In genomic region chr3:149111529-149112439, GRCm38 (mm10) we compare ENCODE assay signal across 10 mouse cellular contexts.
DNase-seq lines count a peak whose midpoint lies in the region; ATAC-seq and TF ChIP-seq lines count a peak whose summit lies in the region.
"Had no signal": no experiment of that assay in that cellular context is flagged by ENCODE, and none has a peak within 500 bp of the region (broad histone marks: within the 10 kb centered on the region; RNA-seq: fewer than 3 reads in every experiment).

No protein-coding gene starts in this region.

- H3K4me3 ChIP-seq in heart, embryonic 14.5 days (ENCODE audit: control insufficient read depth in 1 of 2, insufficient read depth in 1 of 2, low read depth in 1 of 2, low read length in 2 of 2): no peak overlapping the region
- no peak overlapping the region for H3K4me3 ChIP-seq in limb, embryonic 11.5 days (ENCODE audit: low read depth, low read length)
- H3K4me3 ChIP-seq in small intestine, adult 2 months (ENCODE audit: low read depth, low read length): peak overlapping the region; percentile 16
- H3K4me3 ChIP-seq in midbrain, embryonic 15.5 days: no peak overlapping the region
- H3K4me3 ChIP-seq: megakaryocyte, embryonic 14.5 days had no signal

- H3K27me3 ChIP-seq in heart, embryonic 14.5 days (ENCODE audit: control insufficient read depth, insufficient read depth, low read length): no peaks in the 10 kb centered on the region
- H3K27me3 ChIP-seq in limb, embryonic 11.5 days (ENCODE audit: control insufficient read depth, insufficient read depth, low read length): no peaks in the 10 kb centered on the region
- H3K27me3 ChIP-seq in small intestine, adult 2 months (ENCODE audit: control insufficient read depth, insufficient read depth, low read length): no peaks in the 10 kb centered on the region
- no peaks in the 10 kb centered on the region; the same call in 1 of the 2 replicates for H3K27me3 ChIP-seq in midbrain, embryonic 15.5 days (replicated peaks)
- H3K27me3 ChIP-seq: megakaryocyte, embryonic 14.5 days had no signal

- TF ChIP-seq CTCF in small intestine, adult 2 months (IDR thresholded peaks at IDR 0.05; ENCODE audit: extremely low read depth, insufficient read length, insufficient replicate concordance, low read depth, low read length): no peak

- H3K4me2 ChIP-seq in heart, embryonic 14.5 days (ENCODE audit: low read length): peak overlapping the region; percentile 24
- H3K4me2 ChIP-seq in limb, embryonic 11.5 days (ENCODE audit: low read depth, severe bottlenecking): no peak overlapping the region
- no peak overlapping the region for H3K4me2 ChIP-seq in midbrain, embryonic 15.5 days

- peaks cover 21 to 30% of the 10 kb centered on the region in 2 experiments for H3K4me1 ChIP-seq in heart, embryonic 14.5 days (ENCODE audit: control insufficient read depth in 2 of 2, insufficient read depth in 2 of 2, low read length in 2 of 2)
- peaks cover 19% of the 10 kb centered on the region for H3K4me1 ChIP-seq in limb, embryonic 11.5 days (ENCODE audit: control insufficient read depth, insufficient read depth, low read length)
- peaks cover 11% of the 10 kb centered on the region; the same call in 1 of the 2 replicates for H3K4me1 ChIP-seq in small intestine, adult 2 months (ENCODE audit: control insufficient read depth, insufficient read depth, insufficient read length, low read length)
- 0 out of 2 replicates have a peak, but pooled peaks cover 2% of the 10 kb centered on the region for H3K4me1 ChIP-seq in midbrain, embryonic 15.5 days
- H3K4me1 ChIP-seq: megakaryocyte, embryonic 14.5 days had no signal

- no peak overlapping the region for H3K27ac ChIP-seq in heart, embryonic 14.5 days (replicated peaks in 1 of 2; ENCODE audit: control insufficient read depth in 1 of 2, insufficient read depth in 1 of 2, low read depth in 2 of 2, low read length in 2 of 2)
- H3K27ac ChIP-seq in limb, embryonic 11.5 days (replicated peaks; ENCODE audit: low read depth, low read length): no peak overlapping the region
- peak overlapping the region; percentile 8; the same call in 1 of the 2 replicates for H3K27ac ChIP-seq in small intestine, adult 2 months (ENCODE audit: insufficient read depth, low read depth, low read length)
- H3K27ac ChIP-seq in midbrain, embryonic 15.5 days: no peak overlapping the region

- no peak for TF ChIP-seq POLR2A in small intestine, adult 2 months (IDR thresholded peaks at IDR 0.05; ENCODE audit: low read depth, low read length)

- H3K9ac ChIP-seq in heart, embryonic 14.5 days (ENCODE audit: low read length): no peak overlapping the region
- H3K9ac ChIP-seq in limb, embryonic 11.5 days (ENCODE audit: low read length): 0 out of 2 replicates have a peak overlapping the region, but pooled peaks have one; percentile 3
- no peak overlapping the region for H3K9ac ChIP-seq in midbrain, embryonic 15.5 days

- no peaks in the 10 kb centered on the region for H3K36me3 ChIP-seq in heart, embryonic 14.5 days (ENCODE audit: control insufficient read depth, insufficient read depth, low read length)
- H3K36me3 ChIP-seq in limb, embryonic 11.5 days (ENCODE audit: control insufficient read depth, insufficient read depth, low read length): no peaks in the 10 kb centered on the region
- H3K36me3 ChIP-seq in small intestine, adult 2 months (ENCODE audit: control insufficient read depth, insufficient read depth, low read length): no peaks in the 10 kb centered on the region
- no peaks in the 10 kb centered on the region for H3K36me3 ChIP-seq in midbrain, embryonic 15.5 days (replicated peaks)

- ATAC-seq in heart, embryonic 14.5 days (ENCODE audit: insufficient number of reproducible peaks, insufficient read depth, low FRiP score, low read depth): no peak
- ATAC-seq in limb, embryonic 11.5 days (ENCODE audit: insufficient number of reproducible peaks, low FRiP score, low TSS enrichment, low read depth): no peak
- no peak for ATAC-seq in midbrain, embryonic 15.5 days (replicated peaks)
- ATAC-seq: inflammation-experienced regulatory T-cells, adult 6 months had no signal

- H3K9me3 ChIP-seq in heart, embryonic 14.5 days (ENCODE audit: control insufficient read depth, low read length): no peaks in the 10 kb centered on the region
- H3K9me3 ChIP-seq in limb, embryonic 11.5 days (ENCODE audit: control insufficient read depth, low read length): no peaks in the 10 kb centered on the region
- no peaks in the 10 kb centered on the region for H3K9me3 ChIP-seq in midbrain, embryonic 15.5 days

- no peak for DNase-seq in heart, postnatal 4 days
- DNase-seq in ZHBTc4 (ENCODE audit: low read depth, low spot score): peak; percentile 40
- peak; percentile 31 for DNase-seq in limb, embryonic 11.5 days (ENCODE audit: low spot score)
- DNase-seq in layer of hippocampus, adult 11-12 months (ENCODE audit: low spot score): no peak
- no peak for DNase-seq in thymus, postnatal 10 days (ENCODE audit: low spot score in 2 of 2)

- WGBS in heart, embryonic 14.5 days: 25% methylated on average over 19 of the region's 19 CpGs
- WGBS in limb, embryonic 11.5 days: 45% methylated on average over 19 of the region's 19 CpGs
- 34% methylated on average over 19 of the region's 19 CpGs for WGBS in small intestine, adult 2 months
- 69% methylated on average over 19 of the region's 19 CpGs for WGBS in midbrain, embryonic 15.5 days

Comparison
In these comparisons a context has a peak if more than half of its experiments do, and no peak if none do; other contexts are left out.
1. DNase-seq: peak in ZHBTc4 (single experiment) and limb, embryonic 11.5 days (single experiment); none in heart, postnatal 4 days (single experiment), layer of hippocampus, adult 11-12 months (single experiment) and thymus, postnatal 10 days (0 of 2).